Mouse (Mus musculus) thymus, postnatal 14 days (tissue): Measurements from ENCODE around the gene Gigyf2.

Experiments
- DNase-seq: peaks from one replicate; pipeline ENCODE4 v3.0.0; 2021

Gene Gigyf2

GRCm38 (mm10) chr1:87326742-87327163 lies at the start of gene Gigyf2:
TSS of gene Gigyf2 (plus strand) at chr1:87326998.
- peak; percentile 97 for DNase-seq

- no peak for DNase-seq
These were observed 46.5 kb upstream of the Gigyf2 start for GRCm38 (mm10) chr1:87280281-87280680.

- DNase-seq = no peak
These were observed 45.0 kb upstream of the Gigyf2 start for GRCm38 (mm10) chr1:87281599-87282412.

- no peak for DNase-seq
These were observed 44.4 kb upstream of the Gigyf2 start for GRCm38 (mm10) chr1:87282413-87282788.

- DNase-seq = no peak
These were observed 43.3 kb upstream of the Gigyf2 start for GRCm38 (mm10) chr1:87283410-87283960.

GRCm38 (mm10) chr1:87287105-87287504 lies 39.7 kb upstream of the Gigyf2 start:
- DNase-seq = no peak

GRCm38 (mm10) chr1:87291416-87291815 lies 35.4 kb upstream of the Gigyf2 start:
- DNase-seq = no peak

GRCm38 (mm10) chr1:87292420-87293190 lies 34.2 kb upstream of the Gigyf2 start:
- no peak for DNase-seq

- DNase-seq = no peak
These were observed 32.6 kb upstream of the Gigyf2 start for GRCm38 (mm10) chr1:87294063-87294710.

GRCm38 (mm10) chr1:87294951-87295350 lies 31.8 kb upstream of the Gigyf2 start:
- no peak for DNase-seq

GRCm38 (mm10) chr1:87297346-87297925 lies 29.4 kb upstream of the Gigyf2 start:
- no peak for DNase-seq

- no peak for DNase-seq
These were observed 26.2 kb upstream of the Gigyf2 start for GRCm38 (mm10) chr1:87300360-87301286.

GRCm38 (mm10) chr1:87301971-87302370 lies 24.8 kb upstream of the Gigyf2 start:
- no peak for DNase-seq

GRCm38 (mm10) chr1:87308952-87309351 lies 17.8 kb upstream of the Gigyf2 start:
- no peak for DNase-seq

- no peak for DNase-seq
These were observed 17.2 kb upstream of the Gigyf2 start for GRCm38 (mm10) chr1:87309621-87310020.

GRCm38 (mm10) chr1:87312681-87313080 lies 14.1 kb upstream of the Gigyf2 start:
- no peak for DNase-seq

GRCm38 (mm10) chr1:87313116-87313515 lies 13.7 kb upstream of the Gigyf2 start:
- no peak for DNase-seq

GRCm38 (mm10) chr1:87313843-87314570 lies 12.8 kb upstream of the Gigyf2 start:
- no peak for DNase-seq

- no peak for DNase-seq
These were observed 11.4 kb upstream of the Gigyf2 start for GRCm38 (mm10) chr1:87315431-87315830.

GRCm38 (mm10) chr1:87315894-87316293 lies 10.9 kb upstream of the Gigyf2 start:
- no peak for DNase-seq

- no peak for DNase-seq
These were observed 10.1 kb upstream of the Gigyf2 start for GRCm38 (mm10) chr1:87316672-87317071.
